Comparison of ENCODE assay signal across 9 mouse cellular contexts in genomic region chr3:90540904-90541303, GRCm38 (mm10). TPM values are rescaled to one million over a fixed set of nuclear protein-coding genes. Genes with fewer than 3 reads are reported as not detected.
A peak's percentile ranks its signal among the peaks of the same experiment; 100 is the strongest.
DNase-seq lines count a peak whose midpoint lies in the region; ATAC-seq and TF ChIP-seq lines count a peak whose summit lies in the region.
"Had no signal": no experiment of that assay in that cellular context is flagged by ENCODE, and none has a peak within 500 bp of the region (broad histone marks: within the 10 kb centered on the region; RNA-seq: fewer than 3 reads in every experiment).

No protein-coding gene starts in this region.

- H3K9me3 ChIP-seq in forebrain, embryonic 13.5 days (replicated peaks), result no peaks in the 10 kb centered on the region
- no peaks in the 10 kb centered on the region for H3K9me3 ChIP-seq in hindbrain, embryonic 14.5 days (ENCODE audit: control insufficient read depth, low read length)
- H3K9me3 ChIP-seq in midbrain, embryonic 15.5 days, result no peaks in the 10 kb centered on the region

- no peak for TF ChIP-seq CTCF in cerebellum, adult 2 months (IDR thresholded peaks at IDR 0.05; ENCODE audit: borderline replicate concordance, insufficient read depth, low read depth, low read length)

- H3K4me3 ChIP-seq in cerebellum, adult 2 months (replicated peaks; ENCODE audit: insufficient read depth, low read depth, low read length), result no peak overlapping the region
- no peak overlapping the region for H3K4me3 ChIP-seq in forebrain, embryonic 13.5 days
- H3K4me3 ChIP-seq in hindbrain, embryonic 14.5 days (replicated peaks; ENCODE audit: low read length), result no peak overlapping the region
- no peak overlapping the region for H3K4me3 ChIP-seq in midbrain, embryonic 15.5 days

- H3K4me1 ChIP-seq in cerebellum, adult 2 months (ENCODE audit: control insufficient read depth, insufficient read depth, low read length), result peaks cover 4% of the 10 kb centered on the region
- peaks cover 17% of the 10 kb centered on the region; the same call in 1 of the 2 replicates for H3K4me1 ChIP-seq in forebrain, embryonic 13.5 days
- 0 out of 2 replicates have a peak, but pooled peaks cover 4% of the 10 kb centered on the region for H3K4me1 ChIP-seq in hindbrain, embryonic 14.5 days (replicated peaks; ENCODE audit: control insufficient read depth, insufficient read depth, low read length)
- peaks cover 9% of the 10 kb centered on the region for H3K4me1 ChIP-seq in midbrain, embryonic 15.5 days

- WGBS in cerebellum, adult 2 months, result 44% methylated on average over 4 of the region's 4 CpGs
- WGBS in forebrain, embryonic 13.5 days, result 33% methylated on average over 4 of the region's 4 CpGs
- WGBS in hindbrain, embryonic 14.5 days, result 32% methylated on average over 4 of the region's 4 CpGs
- 16% methylated on average over 4 of the region's 4 CpGs for WGBS in midbrain, embryonic 15.5 days

- no peak for TF ChIP-seq POLR2A in cerebellum, adult 2 months (IDR thresholded peaks at IDR 0.05; ENCODE audit: borderline replicate concordance, insufficient read depth, low read length)

- H3K27me3 ChIP-seq in cerebellum, adult 2 months (ENCODE audit: control insufficient read depth, insufficient read depth, low read length), result no peaks in the 10 kb centered on the region
- no peaks in the 10 kb centered on the region for H3K27me3 ChIP-seq in forebrain, embryonic 13.5 days
- H3K27me3 ChIP-seq in hindbrain, embryonic 14.5 days (ENCODE audit: control insufficient read depth, insufficient read depth, low read length), result no peaks in the 10 kb centered on the region
- no peaks in the 10 kb centered on the region for H3K27me3 ChIP-seq in midbrain, embryonic 15.5 days (replicated peaks)

- H3K4me2 ChIP-seq in forebrain, embryonic 13.5 days, result no peak overlapping the region
- H3K4me2 ChIP-seq in hindbrain, embryonic 14.5 days (replicated peaks), result peak overlapping the region; percentile 12
- no peak overlapping the region for H3K4me2 ChIP-seq in midbrain, embryonic 15.5 days

- peak in 1 of 2 experiments; percentile 33 for DNase-seq in cerebellum, adult 2 months
- no peak for DNase-seq in cerebellum, postnatal 14 days
- DNase-seq in hindbrain, embryonic 14.5 days (ENCODE audit: low spot score), result no peak
- DNase-seq in layer of hippocampus, postnatal 36 days, result peak; percentile 23 to 40

- no peaks in the 10 kb centered on the region for H3K36me3 ChIP-seq in forebrain, embryonic 13.5 days (ENCODE audit: poor library complexity, severe bottlenecking)
- H3K36me3 ChIP-seq in hindbrain, embryonic 14.5 days (replicated peaks; ENCODE audit: control insufficient read depth, insufficient read depth), result no peaks in the 10 kb centered on the region
- H3K36me3 ChIP-seq in midbrain, embryonic 15.5 days (replicated peaks), result no peaks in the 10 kb centered on the region

- H3K27ac ChIP-seq in cerebellum, adult 2 months (ENCODE audit: insufficient read depth, low read length), result peak overlapping the region; percentile 72; the same call in 1 of the 2 replicates
- no peak overlapping the region for H3K27ac ChIP-seq in forebrain, embryonic 13.5 days
- H3K27ac ChIP-seq in hindbrain, embryonic 14.5 days, result no peak overlapping the region
- no peak overlapping the region for H3K27ac ChIP-seq in midbrain, embryonic 15.5 days

- H3K9ac ChIP-seq in forebrain, embryonic 13.5 days, result peak overlapping the region; percentile 30; the same call in 1 of the 2 replicates
- 0 out of 2 replicates have a peak overlapping the region, but pooled peaks have one; percentile 24 for H3K9ac ChIP-seq in hindbrain, embryonic 14.5 days
- no peak overlapping the region for H3K9ac ChIP-seq in midbrain, embryonic 15.5 days

- ATAC-seq in forebrain, embryonic 13.5 days, result peak; percentile 72
- peak; percentile 58; the same call in 1 of the 2 replicates for ATAC-seq in hindbrain, embryonic 14.5 days (ENCODE audit: low FRiP score)
- ATAC-seq in midbrain, embryonic 15.5 days (replicated peaks), result peak; percentile 70
- no peak for ATAC-seq in activated CD4-positive, CD25-positive, alpha-beta regulatory T cell, adult 4 months
- no peak for ATAC-seq in inflammation-experienced regulatory T-cells, adult 6 months

RNA-seq across cellular contexts. Expression of gene S100a16, which starts 3.9 kb away (rescaled TPM):
- polyA plus RNA-seq in cerebellum, adult 2 months (2012; rRNA removed), result 137 and 149 TPM in 2 replicates
- polyA plus RNA-seq in forebrain, embryonic 13.5 days (2015; fragmentation: Nextera tagmentation; extraction: Ambion mirVana), result 27.3 and 35.1 TPM in 2 replicates
- 37.8 and 40.3 TPM in 2 replicates for polyA plus RNA-seq in hindbrain, embryonic 14.5 days (2014; fragmentation: Nextera tagmentation; extraction: Ambion mirVana)
- 10 to 100 TPM; 82.5 to 96.2 TPM for total RNA-seq in layer of hippocampus, postnatal 36 days (2021)
- polyA plus RNA-seq in midbrain, embryonic 15.5 days (2015; fragmentation: Nextera tagmentation; extraction: Ambion mirVana), result 32.3 and 35.2 TPM in 2 replicates
- polyA plus RNA-seq in activated CD4-positive, CD25-positive, alpha-beta regulatory T cell, adult 4 months (2017; shearing (Covaris generic)), result not detected
- polyA plus RNA-seq in inflammation-experienced regulatory T-cells, adult 6 months (2017; shearing (Covaris generic)), result not detected

RNA-seq across cellular contexts. Expression of gene S100a14, which starts 14.2 kb away (rescaled TPM):
- polyA plus RNA-seq in cerebellum, adult 2 months (2012; rRNA removed), result not detected in 2 replicates
- not detected in 2 replicates for polyA plus RNA-seq in forebrain, embryonic 13.5 days (2015; fragmentation: Nextera tagmentation; extraction: Ambion mirVana)
- not detected in 2 replicates for polyA plus RNA-seq in hindbrain, embryonic 14.5 days (2014; fragmentation: Nextera tagmentation; extraction: Ambion mirVana)
- total RNA-seq in layer of hippocampus, postnatal 36 days (2021), result under 1 TPM; 0.53 to 0.67 TPM
- polyA plus RNA-seq in midbrain, embryonic 15.5 days (2015; fragmentation: Nextera tagmentation; extraction: Ambion mirVana), result 0.40 TPM in 1 of 2 replicates, not detected in the other
- polyA plus RNA-seq in activated CD4-positive, CD25-positive, alpha-beta regulatory T cell, adult 4 months (2017; shearing (Covaris generic)), result under 1 TPM in 1 of 2 experiments, not detected in 1; 0.47 TPM
- polyA plus RNA-seq in inflammation-experienced regulatory T-cells, adult 6 months (2017; shearing (Covaris generic)), result under 1 TPM in 1 of 3 experiments, not detected in 2; 0.40 TPM
- polyA plus RNA-seq: liver, embryonic 16.5 days had no signal

RNA-seq across cellular contexts. Expression of gene S100a3, which starts 19.5 kb away (rescaled TPM):
- polyA plus RNA-seq in cerebellum, adult 2 months (2012; rRNA removed), result 0.86 and 1.3 TPM in 2 replicates
- polyA plus RNA-seq in forebrain, embryonic 13.5 days (2015; fragmentation: Nextera tagmentation; extraction: Ambion mirVana), result not detected in 2 replicates
- 2.4 and 3.4 TPM in 2 replicates for polyA plus RNA-seq in hindbrain, embryonic 14.5 days (2014; fragmentation: Nextera tagmentation; extraction: Ambion mirVana)
- 1 to 10 TPM; 1.1 to 1.4 TPM for total RNA-seq in layer of hippocampus, postnatal 36 days (2021)
- polyA plus RNA-seq in midbrain, embryonic 15.5 days (2015; fragmentation: Nextera tagmentation; extraction: Ambion mirVana), result 0.19 TPM in 1 of 2 replicates, not detected in the other
- 1 to 10 TPM; 2.6 to 3.2 TPM for polyA plus RNA-seq in activated CD4-positive, CD25-positive, alpha-beta regulatory T cell, adult 4 months (2017; shearing (Covaris generic))
- polyA plus RNA-seq in inflammation-experienced regulatory T-cells, adult 6 months (2017; shearing (Covaris generic)), result 1 to 10 TPM; 1.4 to 4.9 (median 2.4) TPM
- polyA plus RNA-seq: liver, embryonic 16.5 days had no signal

RNA-seq across cellular contexts. Expression of gene S100a13, which starts 26.7 kb away (rescaled TPM):
- 57.9 and 66.1 TPM in 2 replicates for polyA plus RNA-seq in cerebellum, adult 2 months (2012; rRNA removed)
- polyA plus RNA-seq in forebrain, embryonic 13.5 days (2015; fragmentation: Nextera tagmentation; extraction: Ambion mirVana), result 6.9 and 7.5 TPM in 2 replicates
- 11.9 TPM in 2 replicates for polyA plus RNA-seq in hindbrain, embryonic 14.5 days (2014; fragmentation: Nextera tagmentation; extraction: Ambion mirVana)
- total RNA-seq in layer of hippocampus, postnatal 36 days (2021), result 10 to 100 TPM; 21.1 to 26.4 TPM
- polyA plus RNA-seq in midbrain, embryonic 15.5 days (2015; fragmentation: Nextera tagmentation; extraction: Ambion mirVana), result 7.0 and 7.4 TPM in 2 replicates
- polyA plus RNA-seq in activated CD4-positive, CD25-positive, alpha-beta regulatory T cell, adult 4 months (2017; shearing (Covaris generic)), result 100 to 1,000 TPM; 235 to 298 TPM
- polyA plus RNA-seq in inflammation-experienced regulatory T-cells, adult 6 months (2017; shearing (Covaris generic)), result 100 to 1,000 TPM; 188 to 341 (median 192) TPM

RNA-seq across cellular contexts. Expression of gene S100a1, which starts 26.7 kb away (rescaled TPM):
- polyA plus RNA-seq in cerebellum, adult 2 months (2012; rRNA removed), result 205 and 240 TPM in 2 replicates
- 5.0 and 6.8 TPM in 2 replicates for polyA plus RNA-seq in forebrain, embryonic 13.5 days (2015; fragmentation: Nextera tagmentation; extraction: Ambion mirVana)
- polyA plus RNA-seq in hindbrain, embryonic 14.5 days (2014; fragmentation: Nextera tagmentation; extraction: Ambion mirVana), result 19.8 TPM in 2 replicates
- 10 to 100 TPM; 95.5 to 98.7 TPM for total RNA-seq in layer of hippocampus, postnatal 36 days (2021)
- 11.5 and 13.4 TPM in 2 replicates for polyA plus RNA-seq in midbrain, embryonic 15.5 days (2015; fragmentation: Nextera tagmentation; extraction: Ambion mirVana)
- 1 to 10 TPM; 5.6 to 6.6 TPM for polyA plus RNA-seq in activated CD4-positive, CD25-positive, alpha-beta regulatory T cell, adult 4 months (2017; shearing (Covaris generic))
- polyA plus RNA-seq in inflammation-experienced regulatory T-cells, adult 6 months (2017; shearing (Covaris generic)), result 1 to 10 TPM; 2.6 to 7.6 (median 5.1) TPM

Comparison
In these comparisons a context has a peak if more than half of its experiments do, and no peak if none do; other contexts are left out.
1. DNase-seq: peak in layer of hippocampus, postnatal 36 days (2 of 2); none in cerebellum, postnatal 14 days (0 of 2) and hindbrain, embryonic 14.5 days (single experiment).
2. ATAC-seq: peak in forebrain, embryonic 13.5 days (single experiment), hindbrain, embryonic 14.5 days (single experiment) and midbrain, embryonic 15.5 days (single experiment); none in activated CD4-positive, CD25-positive, alpha-beta regulatory T cell, adult 4 months (single experiment) and inflammation-experienced regulatory T-cells, adult 6 months (single experiment).
3. RNA of gene S100a16, which starts 3.9 kb away (polyA plus RNA-seq): 137 to 149 TPM in cerebellum, adult 2 months, 37.8 to 40.3 TPM in hindbrain, embryonic 14.5 days, 27.3 to 35.1 TPM in forebrain, embryonic 13.5 days and 32.3 to 35.2 TPM in midbrain, embryonic 15.5 days; not detected in activated CD4-positive, CD25-positive, alpha-beta regulatory T cell, adult 4 months and not detected in inflammation-experienced regulatory T-cells, adult 6 months; every median in the first group is over 10 times any median in the second.